Mouse (Mus musculus) ES-CJ7 (cell line): Measurements from ENCODE around the gene Sri.

Source experiments
- DNase-seq: peaks from one replicate; pipeline ENCODE4 v3.0.0; 2011; ENCODE audit warnings: low read depth, low spot score

The Sri gene

GRCm38 (mm10) chr5:8111691-8112090 lies 65.8 kb downstream of the Sri start:
- DNase-seq: no peak

DNA sequence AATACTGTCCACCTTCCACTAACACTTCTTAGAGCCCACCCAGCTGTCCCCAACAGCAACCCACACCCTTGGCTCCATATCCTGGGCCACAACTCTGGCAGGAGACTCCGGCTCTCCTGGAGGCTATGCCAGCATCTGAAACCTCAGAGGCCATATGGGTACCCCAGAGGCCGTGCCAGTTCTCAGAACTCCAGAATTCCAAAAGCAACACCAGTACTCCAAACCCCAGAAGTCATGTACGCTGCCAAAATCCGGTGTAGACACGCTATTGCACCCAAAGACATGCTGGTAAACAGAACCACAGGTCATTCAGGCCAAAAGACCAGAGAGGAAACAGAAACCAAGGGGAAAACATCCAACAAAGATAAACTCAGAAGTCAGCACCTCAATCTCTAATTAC lies 66.4 kb downstream of the Sri start:
- DNase-seq: no peak

GRCm38 (mm10) chr5:8116561-8117168 lies 70.8 kb downstream of the Sri start:
- no peak for DNase-seq
